Mouse (Mus musculus): ENCODE measurements around the gene Clmn.
"Not testable (repeated sequence)": the region's sequence is repeated elsewhere in the genome, so short reads cannot be mapped to it uniquely, and the experiment has no call there.

The Clmn gene

GRCm38 (mm10) chr12:104748946-104749345 is 115.9 kb downstream of the Clmn start:
- DNase-seq, result no peak

- no peak for DNase-seq
These were observed 117.6 kb downstream of the Clmn start for GRCm38 (mm10) chr12:104747252-104747651.

- DNase-seq, result no peak
These were observed 118.3 kb downstream of the Clmn start for GRCm38 (mm10) chr12:104746601-104747000.

GRCm38 (mm10) chr12:104743687-104744086 is 121.2 kb downstream of the Clmn start:
- DNase-seq, result no peak

- no peak for DNase-seq
These were observed 122.6 kb downstream of the Clmn start for GRCm38 (mm10) chr12:104742247-104742646.

GRCm38 (mm10) chr12:104740841-104741787 is 123.8 kb downstream of the Clmn start:
- no peak for DNase-seq

GRCm38 (mm10) chr12:104738931-104739330 is 125.9 kb downstream of the Clmn start:
- no peak for DNase-seq

- no peak for DNase-seq
These were observed 126.4 kb downstream of the Clmn start for GRCm38 (mm10) chr12:104738446-104738845.

GRCm38 (mm10) chr12:104737666-104738065 is 127.2 kb downstream of the Clmn start:
- no peak for DNase-seq

GRCm38 (mm10) chr12:104735993-104736395 is 128.9 kb downstream of the Clmn start:
- no peak for DNase-seq

GRCm38 (mm10) chr12:104733165-104733564 is 131.7 kb downstream of the Clmn start:
- DNase-seq, result no peak

- DNase-seq, result no peak
These were observed 133.1 kb downstream of the Clmn start for GRCm38 (mm10) chr12:104731782-104732181.

- not testable (repeated sequence) for DNase-seq
These were observed 138.4 kb downstream of the Clmn start for GRCm38 (mm10) chr12:104726436-104726835.

- DNase-seq, result no peak
These were observed 142.8 kb downstream of the Clmn start for GRCm38 (mm10) chr12:104722056-104722455.

- DNase-seq, result no peak
These were observed 143.9 kb downstream of the Clmn start for GRCm38 (mm10) chr12:104721011-104721410.

GRCm38 (mm10) chr12:104718956-104719355 is 145.9 kb downstream of the Clmn start:
- DNase-seq, result no peak

GRCm38 (mm10) chr12:104716409-104716808 is 148.5 kb downstream of the Clmn start:
- no peak for DNase-seq

- no peak for DNase-seq
These were observed 149.4 kb downstream of the Clmn start for GRCm38 (mm10) chr12:104715453-104715852.
